Mouse (Mus musculus) brain, embryonic 14.5 days (tissue): Measurements from ENCODE around the gene Gna13.

Source experiments
- CTCF ChIP-seq: fragments of 200-500 bp; IDR thresholded peaks from 2 replicates; pipeline ENCODE4 v1.5.1; 2012; ENCODE audit warnings: inconsistent platforms, mild to moderate bottlenecking, moderate library complexity, borderline replicate concordance; ENCODE audit not compliant: insufficient read depth, insufficient read length; ENCODE audit errors: extremely low read depth
- POLR2A ChIP-seq: fragments of 200-500 bp; IDR thresholded peaks from 2 replicates; pipeline ENCODE4 v1.6.1; 2012; ENCODE audit warnings: mild to moderate bottlenecking, inconsistent platforms, borderline replicate concordance; ENCODE audit not compliant: poor library complexity, insufficient read depth, insufficient read length, severe bottlenecking; ENCODE audit errors: extremely low read depth

- no peak for TF ChIP-seq CTCF
- no peak for TF ChIP-seq POLR2A
Observed at GRCm38 (mm10) chr11:109329331-109329730, 33.3 kb upstream of the Gna13 start.
